Mouse (Mus musculus) lung, embryonic 14.5 days (tissue): ENCODE measurements around the gene Lrrc38. TPM values are rescaled to one million over a fixed set of nuclear protein-coding genes. Genes with fewer than 3 reads are reported as not detected.

ENCODE experiments used
- ATAC-seq: fragments of 200-750 bp; cut with Nextera tagmentation; 2 replicates; pipeline ENCODE4 v1.8.0; 2017; ENCODE audit warnings: mild to moderate bottlenecking, moderate TSS enrichment, moderate library complexity; ENCODE audit not compliant: insufficient read depth
- DNase-seq: peaks from one replicate; pipeline ENCODE4 v3.0.0-alpha.2; 2015
- H3K27ac ChIP-seq: fragments of 300-500 bp; sonication (generic); 2 replicates; pipeline ENCODE4 v1.5.1; 2014; ENCODE audit warnings: low read depth, mild to moderate bottlenecking, moderate library complexity
- H3K27me3 ChIP-seq: fragments of 300-500 bp; sonication (generic); 2 replicates; pipeline ENCODE4 v1.6.1; 2014; ENCODE audit warnings: low read length, control low read depth; ENCODE audit not compliant: insufficient read depth
- H3K36me3 ChIP-seq: fragments of 300-500 bp; sonication (generic); 2 replicates; pipeline ENCODE4 v1.6.1; 2014; ENCODE audit warnings: control low read depth; ENCODE audit not compliant: insufficient read depth
- H3K4me1 ChIP-seq: fragments of 300-500 bp; sonication (generic); 2 replicates; pipeline ENCODE4 v1.6.1; 2014; ENCODE audit warnings: antibody characterized with exemption, control low read depth; ENCODE audit not compliant: insufficient read depth
- H3K4me2 ChIP-seq: fragments of 300-500 bp; sonication (generic); 2 replicates; pipeline ENCODE4 v1.6.1; 2014; ENCODE audit warnings: mild to moderate bottlenecking
- H3K4me3 ChIP-seq: fragments of 300-500 bp; sonication (generic); 2 replicates; pipeline ENCODE4 v1.5.1; 2014; ENCODE audit warnings: low read depth, low read length
- H3K9ac ChIP-seq: fragments of 300-500 bp; sonication (generic); 2 replicates; pipeline ENCODE4 v1.6.1; 2014
- H3K9me3 ChIP-seq: fragments of 300-500 bp; sonication (generic); 2 replicates; pipeline ENCODE4 v1.6.1; 2016; ENCODE audit warnings: low read depth, low read length, control low read depth
- CTCF ChIP-seq: IDR thresholded peaks from 2 replicates; pipeline ENCODE4 v1.5.1; 2016; ENCODE audit warnings: antibody characterized with exemption, low read depth
- WGBS: fragments of 180-500 bp; shearing (Covaris S2); extraction: QIAGEN DNeasy Blood & Tissue Kit; methylation state at CpG from one replicate; pipeline ENCODE4 v1.1.7; 2014; 5-methylcytosine and 5-hydroxymethylcytosine counted together
- polyA plus RNA-seq: library from polyadenylated mRNA; unstranded; fragments of >200 nt; fragmentation: Nextera tagmentation; extraction: Ambion mirVana; gene quantifications from 2 replicates; pipeline ENCODE4 v1.2.1, GENCODE M21; 2014

Gene Lrrc38
- polyA plus RNA-seq, 1 experiment from 2014 or later, result not detected

DNA sequence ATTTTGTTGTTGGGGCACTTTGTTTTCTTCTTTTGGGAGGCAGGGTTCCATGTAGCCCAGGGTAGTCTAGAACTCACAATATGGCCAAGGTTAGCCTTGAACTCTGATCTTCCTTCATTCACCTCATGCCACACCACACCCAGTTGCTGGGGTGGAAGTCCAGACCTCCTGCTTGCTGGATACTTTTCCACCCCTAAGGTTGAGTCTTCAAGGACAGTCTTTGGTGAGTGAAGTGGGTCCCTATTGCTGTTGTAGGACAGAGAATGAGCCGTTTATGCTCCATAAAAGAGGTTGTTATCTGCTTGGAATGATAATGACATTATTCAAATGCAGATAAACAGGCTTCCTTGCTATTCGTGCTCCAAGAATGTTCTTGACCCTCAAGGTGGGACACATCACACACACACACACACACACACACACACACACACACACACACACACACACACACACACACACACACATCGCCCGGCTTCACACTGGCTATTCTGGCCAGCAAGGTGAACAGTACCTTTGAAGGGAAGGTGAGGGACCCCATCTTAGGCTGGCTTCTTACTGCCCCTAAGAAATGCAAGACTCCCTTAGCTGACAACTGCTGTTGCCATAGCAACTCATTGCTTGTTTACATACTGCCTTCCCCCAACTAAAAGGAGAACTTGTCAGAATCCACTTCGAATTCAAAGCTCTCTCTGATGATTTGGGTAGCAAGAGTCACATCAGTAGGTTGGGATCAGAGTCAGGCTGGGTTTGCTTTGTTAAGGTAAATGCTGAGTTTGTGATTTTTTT lies 43.4 kb upstream of the Lrrc38 start:
- Histone ChIP-seq H3K4me2 (no peak overlapping the region), H3K9ac (no peak overlapping the region), H3K4me3 (no peak overlapping the region), H3K27me3 (no peaks in the 10 kb centered on the region), H3K9me3 (no peaks in the 10 kb centered on the region), H3K36me3 (no peaks in the 10 kb centered on the region), H3K4me1 (no peaks in the 10 kb centered on the region), H3K27ac (no peak overlapping the region)
- no peak for ATAC-seq
- TF ChIP-seq CTCF, result no peak
- DNase-seq, result peak; percentile 48
- WGBS, result 50% methylated on average over 5 of the region's 5 CpGs

GRCm38 (mm10) chr4:143311341-143311740 lies 38.2 kb upstream of the Lrrc38 start:
- Histone ChIP-seq H3K4me2 (no peak overlapping the region), H3K9me3 (no peaks in the 10 kb centered on the region), H3K36me3 (no peaks in the 10 kb centered on the region), H3K27me3 (no peaks in the 10 kb centered on the region), H3K27ac (no peak overlapping the region), H3K9ac (no peak overlapping the region), H3K4me3 (no peak overlapping the region), H3K4me1 (no peaks in the 10 kb centered on the region)
- peak; percentile 55 for DNase-seq
- 36% methylated on average over 2 of the region's 2 CpGs for WGBS
- ATAC-seq, result no peak
- TF ChIP-seq CTCF, result peak; percentile 62

- Histone ChIP-seq H3K9me3 (no peaks in the 10 kb centered on the region), H3K27me3 (no peaks in the 10 kb centered on the region), H3K4me2 (no peak overlapping the region), H3K4me1 (no peaks in the 10 kb centered on the region), H3K27ac (no peak overlapping the region), H3K36me3 (no peaks in the 10 kb centered on the region), H3K9ac (no peak overlapping the region), H3K4me3 (no peak overlapping the region)
- 67% methylated on average over 6 of the region's 6 CpGs for WGBS
- ATAC-seq, result no peak
- no peak for DNase-seq
- no peak for TF ChIP-seq CTCF
These were observed 36.3 kb upstream of the Lrrc38 start for GRCm38 (mm10) chr4:143313299-143313698.

DNA sequence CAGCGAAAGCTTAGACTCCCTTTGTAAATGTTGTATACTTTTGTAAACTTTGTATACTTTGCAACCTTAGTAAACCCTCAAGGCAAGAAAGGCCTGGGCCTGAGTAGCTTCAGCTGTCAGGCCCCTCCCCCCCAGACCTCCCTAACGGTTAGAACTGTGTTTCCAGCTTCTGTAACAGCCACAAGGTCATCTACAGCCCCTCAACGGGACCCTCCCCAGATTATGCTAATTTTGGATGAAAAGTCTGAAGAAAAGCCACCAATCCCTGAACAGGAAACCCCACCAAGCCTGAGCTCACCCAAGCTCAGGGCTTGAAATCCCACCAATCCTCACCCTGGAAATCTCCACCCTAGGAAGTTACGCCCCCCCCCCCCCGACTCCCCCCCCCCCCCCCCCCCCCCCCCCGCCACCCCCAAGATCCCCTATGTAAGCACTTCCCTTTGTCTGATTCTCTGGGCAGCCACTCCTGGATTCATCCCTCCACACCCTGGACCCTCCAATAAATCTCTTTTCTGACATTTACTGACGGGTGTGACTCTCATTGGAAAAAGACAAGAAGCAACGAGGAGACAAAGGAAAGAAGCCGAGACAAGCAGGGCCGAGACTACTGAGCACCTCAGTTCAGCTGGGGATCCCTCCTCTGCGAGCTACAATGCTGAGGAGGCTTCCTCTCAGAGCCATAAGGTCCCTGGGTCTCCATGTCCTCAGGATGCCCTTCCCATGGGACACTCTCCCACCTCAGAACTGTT lies 25.2 kb upstream of the Lrrc38 start:
- no peaks in the 10 kb centered on the region for H3K9me3 ChIP-seq
- no peak for TF ChIP-seq CTCF
- no peak overlapping the region for H3K9ac ChIP-seq
- no peak overlapping the region for H3K4me3 ChIP-seq
- no peak overlapping the region; the same call in 1 of the 2 replicates for H3K4me2 ChIP-seq
- no peaks in the 10 kb centered on the region; the same call in 1 of the 2 replicates for H3K27me3 ChIP-seq
- WGBS, result 13% methylated on average over 8 of the region's 11 CpGs
- DNase-seq (no peak), ATAC-seq (no peak)
- H3K27ac ChIP-seq, result no peak overlapping the region
- H3K4me1 ChIP-seq, result no peaks in the 10 kb centered on the region
- H3K36me3 ChIP-seq, result no peaks in the 10 kb centered on the region

GRCm38 (mm10) chr4:143324925-143325624 lies 24.5 kb upstream of the Lrrc38 start:
- WGBS, result 15% methylated on average over 15 of the region's 15 CpGs
- no peaks in the 10 kb centered on the region for H3K4me1 ChIP-seq
- no peak for TF ChIP-seq CTCF
- H3K9ac ChIP-seq, result no peak overlapping the region
- H3K4me3 ChIP-seq, result peak overlapping the region; percentile 21; the same call in 1 of the 2 replicates
- H3K27ac ChIP-seq, result no peak overlapping the region
- H3K4me2 ChIP-seq, result peak overlapping the region; percentile 57
- no peaks in the 10 kb centered on the region for H3K36me3 ChIP-seq
- peak; percentile 44; the same call in 1 of the 2 replicates for ATAC-seq
- H3K27me3 ChIP-seq, result no peaks in the 10 kb centered on the region; the same call in 1 of the 2 replicates
- H3K9me3 ChIP-seq, result no peaks in the 10 kb centered on the region
- DNase-seq, result peak; percentile 36

DNA sequence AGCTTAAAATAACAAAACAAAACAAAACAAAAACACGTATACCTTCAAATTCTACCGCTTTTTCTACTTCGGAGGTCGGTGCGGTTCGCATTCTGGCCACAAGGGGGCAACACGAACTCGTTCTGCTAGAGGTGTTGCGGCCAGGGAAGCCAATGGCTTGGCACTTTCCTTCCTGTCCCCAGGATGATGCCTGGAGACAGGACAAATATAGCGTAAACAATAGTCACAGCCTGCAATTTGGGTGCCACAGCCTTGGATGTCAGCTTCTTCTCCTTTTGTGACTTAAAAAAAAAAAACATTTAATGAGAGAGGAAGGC lies 24.0 kb upstream of the Lrrc38 start:
- ATAC-seq, result 0 out of 2 replicates have a peak, but pooled peaks have one; percentile 30
- Histone ChIP-seq H3K4me3 (peak overlapping the region; percentile 21; the same call in 1 of the 2 replicates), H3K9ac (no peak overlapping the region), H3K27ac (no peak overlapping the region), H3K36me3 (no peaks in the 10 kb centered on the region), H3K4me1 (no peaks in the 10 kb centered on the region), H3K9me3 (no peaks in the 10 kb centered on the region), H3K4me2 (peak overlapping the region; percentile 57), H3K27me3 (no peaks in the 10 kb centered on the region; the same call in 1 of the 2 replicates)
- WGBS, result under 1% methylated on average over 10 of the region's 10 CpGs
- peak; percentile 88 for TF ChIP-seq CTCF
- peak; percentile 88 for DNase-seq
